In the genomic region with DNA sequence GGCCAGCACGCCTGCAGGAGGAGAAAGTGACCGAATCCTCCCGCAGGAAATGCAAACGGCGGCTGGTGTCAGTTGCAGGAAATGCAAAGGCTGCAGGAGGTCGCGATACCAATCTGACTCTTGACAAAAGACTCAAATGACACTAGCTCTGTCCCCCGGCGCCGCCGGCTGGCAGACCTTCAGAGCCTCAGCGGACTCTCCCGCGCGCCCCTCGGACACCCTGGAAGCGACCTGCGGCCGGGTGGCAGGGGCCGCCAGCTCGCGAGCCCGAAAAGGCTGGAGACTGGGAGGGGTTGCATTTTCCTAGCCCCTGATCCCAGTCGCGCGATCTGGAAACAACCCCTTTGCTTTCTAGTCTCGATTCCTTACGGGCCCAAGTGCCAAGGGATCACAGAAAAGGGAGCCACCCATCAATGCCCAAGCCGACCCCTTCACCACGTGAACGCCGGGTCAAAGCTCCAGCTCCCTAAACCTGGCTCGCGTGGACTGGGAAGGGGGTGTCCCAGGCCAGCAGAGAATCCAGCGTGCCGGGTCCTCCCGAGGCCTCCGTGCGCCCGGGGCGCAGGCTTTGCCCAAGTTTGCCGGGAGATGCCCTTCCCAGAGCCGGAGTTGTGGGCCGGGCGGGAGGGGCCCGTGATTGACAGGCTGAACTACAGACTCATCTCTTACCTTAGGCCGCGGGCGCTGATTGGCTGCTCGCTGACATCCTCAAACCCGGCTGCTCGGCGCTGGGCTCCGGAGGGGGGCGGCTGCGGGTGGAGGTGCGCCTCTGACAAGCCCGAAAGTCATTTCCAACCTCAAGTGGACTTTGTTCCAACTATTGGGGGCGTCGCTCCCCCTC, we compare ENCODE assay signal across 8 mouse cellular contexts. TPM values are rescaled to one million over a fixed set of nuclear protein-coding genes. Genes with fewer than 3 reads are reported as not detected.
A peak's percentile ranks its signal among the peaks of the same experiment; 100 is the strongest.
DNase-seq lines count a peak whose midpoint lies in the region; ATAC-seq and TF ChIP-seq lines count a peak whose summit lies in the region.

A gene (plus strand): TSS at position 764 of the 841 bp plus-strand sequence.

- peak within 1 kb of the TSS; percentile 33 for H3K4me3 ChIP-seq in heart, embryonic 11.5 days (ENCODE audit: low read depth, low read length)
- no peak within 1 kb of the TSS; the same call in 1 of the 2 replicates for H3K4me3 ChIP-seq in heart, adult 2 months
- H3K4me3 ChIP-seq in embryonic facial prominence, embryonic 15.5 days (replicated peaks): peak within 1 kb of the TSS; percentile 41
- peak within 1 kb of the TSS; percentile 32 for H3K4me3 ChIP-seq in limb, embryonic 14.5 days (replicated peaks; ENCODE audit: low read length)

- ATAC-seq in heart, embryonic 11.5 days (replicated peaks; ENCODE audit: insufficient number of reproducible peaks, low FRiP score, low TSS enrichment): no peak
- ATAC-seq in embryonic facial prominence, embryonic 15.5 days (ENCODE audit: insufficient number of reproducible peaks, low FRiP score, low TSS enrichment, low read depth): no peak
- no peak for ATAC-seq in limb, embryonic 14.5 days (ENCODE audit: low FRiP score, low read depth)

- under 1% methylated on average over 60 of the region's 60 CpGs for WGBS in heart, embryonic 11.5 days (ENCODE audit: insufficient replicate concordance)
- under 1% methylated on average over 60 of the region's 60 CpGs for WGBS in heart, adult 2 months
- WGBS in embryonic facial prominence, embryonic 15.5 days: under 1% methylated on average over 60 of the region's 60 CpGs
- WGBS in limb, embryonic 14.5 days: under 1% methylated on average over 60 of the region's 60 CpGs

- no peak within 1 kb of the TSS for H3K27ac ChIP-seq in heart, embryonic 11.5 days (ENCODE audit: low read depth, low read length)
- H3K27ac ChIP-seq in heart, adult 2 months: no peak within 1 kb of the TSS
- H3K27ac ChIP-seq in embryonic facial prominence, embryonic 15.5 days (replicated peaks): no peak within 1 kb of the TSS
- H3K27ac ChIP-seq in limb, embryonic 14.5 days (replicated peaks; ENCODE audit: low read depth, low read length): no peak within 1 kb of the TSS

- TF ChIP-seq POLR2A in heart, adult 2 months (IDR thresholded peaks at IDR 0.05; ENCODE audit: insufficient read depth, low read depth, low read length): no peak
- TF ChIP-seq POLR2A in limb, embryonic 14.5 days (IDR thresholded peaks at IDR 0.05; ENCODE audit: borderline replicate concordance, extremely low read depth, insufficient read depth, insufficient read length): no peak

- H3K9me3 ChIP-seq in heart, embryonic 11.5 days (replicated peaks; ENCODE audit: control insufficient read depth, low read length): no peaks in the 10 kb centered on the region
- H3K9me3 ChIP-seq in embryonic facial prominence, embryonic 15.5 days (replicated peaks): no peaks in the 10 kb centered on the region
- H3K9me3 ChIP-seq in limb, embryonic 14.5 days (ENCODE audit: control insufficient read depth, low read length): no peaks in the 10 kb centered on the region

- H3K4me2 ChIP-seq in heart, embryonic 11.5 days: peak within 1 kb of the TSS; percentile 63
- H3K4me2 ChIP-seq in embryonic facial prominence, embryonic 15.5 days (replicated peaks): peak within 1 kb of the TSS; percentile 54
- H3K4me2 ChIP-seq in limb, embryonic 14.5 days (replicated peaks; ENCODE audit: low read depth, low read length, severe bottlenecking): peak within 1 kb of the TSS; percentile 52

- peaks cover 92% of the 10 kb centered on the region for H3K27me3 ChIP-seq in heart, embryonic 11.5 days (ENCODE audit: control insufficient read depth, insufficient read depth, low read length)
- H3K27me3 ChIP-seq in heart, adult 2 months (ENCODE audit: control insufficient read depth, insufficient read depth, low read length): peaks cover 23% of the 10 kb centered on the region
- H3K27me3 ChIP-seq in embryonic facial prominence, embryonic 15.5 days: peaks cover 89% of the 10 kb centered on the region
- peaks cover 77% of the 10 kb centered on the region for H3K27me3 ChIP-seq in limb, embryonic 14.5 days (ENCODE audit: control insufficient read depth, insufficient read depth, low read length)
- peaks cover 3% of the 10 kb centered on the region; the same call in 1 of the 2 replicates for H3K27me3 ChIP-seq in splenic B cell, adult 2 months (ENCODE audit: control insufficient read depth, insufficient read depth, low read length, poor library complexity, severe bottlenecking)

- H3K79me2 ChIP-seq in heart, adult 2 months (replicated peaks; ENCODE audit: control insufficient read depth, insufficient read depth, low read length): no peaks in the 10 kb centered on the region

- H3K4me1 ChIP-seq in heart, embryonic 11.5 days (ENCODE audit: control insufficient read depth, insufficient read depth, low read length): peaks cover 9% of the 10 kb centered on the region
- H3K4me1 ChIP-seq in heart, adult 2 months (ENCODE audit: control insufficient read depth, insufficient read depth, low read length): no peaks in the 10 kb centered on the region
- peaks cover 29% of the 10 kb centered on the region for H3K4me1 ChIP-seq in embryonic facial prominence, embryonic 15.5 days
- 0 out of 2 replicates have a peak, but pooled peaks cover 3% of the 10 kb centered on the region for H3K4me1 ChIP-seq in limb, embryonic 14.5 days (ENCODE audit: control insufficient read depth, insufficient read depth, low read length)

- no peak for DNase-seq in heart, adult 2 months
- peak; percentile 68 for DNase-seq in ES-CJ7 (ENCODE audit: low read depth, low spot score)
- peak; percentile 27 for DNase-seq in limb, embryonic 14.5 days (ENCODE audit: low spot score)
- DNase-seq in splenic B cell, adult 2 months (ENCODE audit: low read depth, low spot score): peak; percentile 10
- DNase-seq in urinary bladder, postnatal 4 days (ENCODE audit: low spot score in 2 of 2): no peak
- no peak for DNase-seq in frontal cortex, postnatal 36 days (ENCODE audit: low spot score in 2 of 2)

- H3K9ac ChIP-seq in heart, embryonic 11.5 days (ENCODE audit: low read depth, low read length): no peak within 1 kb of the TSS
- H3K9ac ChIP-seq in heart, adult 2 months (ENCODE audit: low read depth, low read length): no peak within 1 kb of the TSS
- H3K9ac ChIP-seq in embryonic facial prominence, embryonic 15.5 days: no peak within 1 kb of the TSS
- peak within 1 kb of the TSS; percentile 36 for H3K9ac ChIP-seq in limb, embryonic 14.5 days (ENCODE audit: low read depth, low read length, severe bottlenecking)

- no peaks in the 10 kb centered on the region for H3K36me3 ChIP-seq in heart, embryonic 11.5 days (ENCODE audit: control insufficient read depth, insufficient read depth, low read length)
- H3K36me3 ChIP-seq in heart, adult 2 months (ENCODE audit: control insufficient read depth, insufficient read depth, low read length): no peaks in the 10 kb centered on the region
- H3K36me3 ChIP-seq in embryonic facial prominence, embryonic 15.5 days: no peaks in the 10 kb centered on the region
- no peaks in the 10 kb centered on the region for H3K36me3 ChIP-seq in limb, embryonic 14.5 days (ENCODE audit: control insufficient read depth, insufficient read depth, low read length)
- no peaks in the 10 kb centered on the region for H3K36me3 ChIP-seq in splenic B cell, adult 2 months (ENCODE audit: control insufficient read depth, insufficient read depth, low read length, poor library complexity, severe bottlenecking)

- no peak for TF ChIP-seq CTCF in heart, adult 2 months (IDR thresholded peaks at IDR 0.05)

- TF ChIP-seq EP300 in heart, adult 2 months (IDR thresholded peaks at IDR 0.05; ENCODE audit: insufficient read depth, low read depth, low read length): no peak

- intact Hi-C loops in heart, adult 2 months (cut with DNase I): no loop called here

RNA-seq across cellular contexts. Expression of the gene that starts here (rescaled TPM):
- 0.14 and 0.23 TPM in 2 replicates for polyA plus RNA-seq in heart, embryonic 11.5 days (2014; fragmentation: Nextera tagmentation; extraction: Ambion mirVana)
- total RNA-seq in heart, adult 2 months (2021): not detected
- not detected in 2 replicates for polyA plus RNA-seq in heart, adult 2 months (2012; rRNA removed)
- 8.7 and 8.8 TPM in 2 replicates for polyA plus RNA-seq in embryonic facial prominence, embryonic 15.5 days (2015; fragmentation: Nextera tagmentation; extraction: Ambion mirVana)
- 11.9 and 12.9 TPM in 2 replicates for polyA plus RNA-seq in limb, embryonic 14.5 days (2012; rRNA removed)
- 19.1 and 20.7 TPM in 2 replicates for polyA plus RNA-seq in limb, embryonic 14.5 days (2014; fragmentation: Nextera tagmentation; extraction: Ambion mirVana)

Comparison
In these comparisons a context has a peak if more than half of its experiments do, and no peak if none do; other contexts are left out.
1. DNase-seq: peak in ES-CJ7 (single experiment), limb, embryonic 14.5 days (single experiment) and splenic B cell, adult 2 months (single experiment); none in heart, adult 2 months (0 of 2), urinary bladder, postnatal 4 days (0 of 2) and frontal cortex, postnatal 36 days (0 of 2).
2. Peak in every context shown above with its lines, with median percentiles within 50 percentile points of each other: H3K4me2 ChIP-seq.